Mouse (Mus musculus) C2C12 (cell line): Measurements from ENCODE around the gene Prcd. TPM values are rescaled to one million over a fixed set of nuclear protein-coding genes. Genes with fewer than 3 reads are reported as not detected.

Experiments used
- H3K27me3 ChIP-seq: one replicate; pipeline ENCODE4 v1.6.1; 2011; ENCODE audit not compliant: control insufficient read depth, insufficient read depth, insufficient read length
- H3K36me3 ChIP-seq: one replicate; pipeline ENCODE4 v1.6.1; 2011; ENCODE audit not compliant: control insufficient read depth, insufficient read depth
- H3K4me3 ChIP-seq: one replicate; pipeline ENCODE4 v1.5.1; 2011; ENCODE audit warnings: mild to moderate bottlenecking, control low read depth; ENCODE audit not compliant: poor library complexity, insufficient read depth, severe bottlenecking
- H3K79me2 ChIP-seq: one replicate; pipeline ENCODE4 v1.6.1; 2011; ENCODE audit not compliant: control insufficient read depth, insufficient read depth
- H3K79me3 ChIP-seq: one replicate; pipeline ENCODE4 v1.6.1; 2011; ENCODE audit warnings: low read depth, control low read depth
- H3ac ChIP-seq: one replicate; pipeline ENCODE3; 2011; ENCODE audit warnings: low read depth; ENCODE audit not compliant: control insufficient read depth, insufficient read length
- CEBPB ChIP-seq: IDR thresholded peaks from one replicate; pipeline ENCODE4 v1.6.1; 2011; ENCODE audit warnings: low read depth, mild to moderate bottlenecking, control low read depth, moderate library complexity
- CTCF ChIP-seq: IDR thresholded peaks from one replicate; pipeline ENCODE4 v1.5.1; 2011; ENCODE audit not compliant: control insufficient read depth, insufficient read depth, insufficient read length
- FOSL1 ChIP-seq: IDR thresholded peaks from one replicate; pipeline ENCODE4 v1.8.0; 2011; ENCODE audit warnings: mild to moderate bottlenecking, low read length; ENCODE audit not compliant: poor library complexity, insufficient read depth, severe bottlenecking
- MAX ChIP-seq: IDR thresholded peaks from one replicate; pipeline ENCODE4 v1.6.1; 2011; ENCODE audit warnings: mild to moderate bottlenecking, control low read depth
- MYOD1 ChIP-seq: IDR thresholded peaks from one replicate; pipeline ENCODE4 v1.6.1; 2011; ENCODE audit warnings: low read depth; ENCODE audit not compliant: control insufficient read depth, insufficient read length
- MYOG ChIP-seq: IDR thresholded peaks from one replicate; pipeline ENCODE4 v1.6.1; 2011; ENCODE audit not compliant: control insufficient read depth, insufficient read length; ENCODE audit errors: extremely low read depth
- USF1 ChIP-seq: IDR thresholded peaks from one replicate; pipeline ENCODE4 v1.6.1; 2011; ENCODE audit warnings: low read depth, mild to moderate bottlenecking, control low read depth, moderate library complexity
- polyA plus RNA-seq: library from polyadenylated mRNA; unstranded; fragments of >200 nt; fragmentation: generic; extraction: Trizol; gene quantifications from one replicate; pipeline ENCODE4 v1.2.1, GENCODE M21; 2012; ENCODE audit warnings: missing spikeins

Gene Prcd
- polyA plus RNA-seq, 1 experiment = 1.2 TPM

DNA sequence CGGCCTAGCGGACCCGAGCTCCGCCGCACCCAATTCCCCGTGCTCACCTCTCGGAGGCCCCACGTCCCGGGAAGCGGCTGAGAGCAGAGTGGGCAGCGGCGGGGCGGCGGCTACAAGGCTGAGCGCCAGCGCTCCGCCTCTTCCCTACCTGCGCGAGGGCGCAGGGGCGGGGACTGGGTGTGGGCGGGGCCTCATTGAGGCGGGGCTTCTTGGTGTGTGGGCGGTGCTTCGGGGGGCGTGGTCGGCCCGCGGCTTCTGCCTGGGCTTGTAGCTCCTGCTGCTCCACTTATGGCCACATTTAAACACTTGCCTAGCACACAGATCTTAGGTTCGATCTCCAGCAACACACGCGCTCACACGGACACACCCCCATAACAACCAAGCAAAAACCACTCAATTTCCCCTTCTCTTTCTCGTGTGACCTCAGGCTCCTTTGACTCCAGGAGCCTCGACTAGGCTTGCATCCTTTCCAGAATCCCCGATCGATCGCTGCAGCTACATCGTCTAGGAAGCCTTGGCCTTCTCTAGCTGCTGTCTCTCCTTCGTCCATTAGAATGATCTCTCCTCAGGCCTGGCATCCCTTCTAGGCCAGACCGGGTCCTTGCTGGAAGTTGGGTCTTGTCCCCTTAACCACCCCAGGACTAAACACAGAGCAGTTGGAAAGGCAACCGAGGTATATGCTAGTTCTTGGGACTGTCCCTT lies 29.1 kb upstream of the Prcd start:
- peak overlapping the region; percentile 46 for H3K4me3 ChIP-seq
- H3K79me3 ChIP-seq = peaks cover 5% of the 10 kb centered on the region
- TF ChIP-seq CEBPB (no peak), MAX (peak; percentile 36)
- peaks cover 37% of the 10 kb centered on the region for H3K79me2 ChIP-seq
- H3ac ChIP-seq = peak overlapping the region; percentile 68
- no peaks in the 10 kb centered on the region for H3K27me3 ChIP-seq
- H3K36me3 ChIP-seq = no peaks in the 10 kb centered on the region

DNA sequence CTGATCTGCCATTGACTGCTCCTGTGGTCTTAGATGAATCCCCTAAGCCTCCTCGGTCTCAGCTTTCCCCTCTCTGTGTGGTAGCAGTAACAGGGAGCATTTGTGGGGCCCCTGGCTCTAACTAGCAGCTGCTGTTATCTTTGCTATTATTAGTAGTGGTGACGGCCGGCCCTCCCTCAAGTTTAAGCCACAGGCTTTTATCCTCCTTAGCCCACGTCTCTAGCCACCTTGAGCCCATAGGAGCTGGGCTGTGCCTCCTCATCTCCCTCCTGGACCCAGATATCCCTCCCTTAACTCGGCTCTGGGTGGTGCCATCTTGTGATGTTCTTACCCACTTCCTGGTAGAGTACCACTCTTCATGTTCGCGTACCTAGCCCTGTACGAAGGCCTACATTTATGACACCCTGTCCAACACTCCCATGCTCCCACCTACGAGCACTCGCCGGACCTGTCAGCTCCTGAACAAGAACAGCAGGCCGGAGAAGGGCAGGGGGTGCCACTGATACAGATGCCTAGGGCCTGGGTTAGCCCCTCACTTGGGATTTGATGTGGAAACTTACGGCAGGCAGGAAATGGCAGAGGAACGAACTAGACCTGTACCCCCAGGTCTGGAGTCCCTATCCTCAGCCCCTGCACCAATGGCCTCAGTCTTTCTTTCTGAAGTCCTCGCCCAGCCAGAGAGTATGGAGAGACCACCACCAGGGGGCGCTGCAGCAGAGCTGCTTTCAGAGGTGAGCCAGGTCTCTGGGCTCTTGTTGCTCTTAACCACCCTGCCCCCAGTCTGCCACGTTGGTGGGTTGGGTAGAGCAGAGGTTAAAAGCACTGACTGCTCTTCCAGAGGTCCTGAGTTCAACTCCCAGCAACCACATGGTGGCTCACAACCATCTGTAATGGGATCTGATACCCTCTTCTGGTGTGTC lies 28.0 kb upstream of the Prcd start:
- Histone ChIP-seq H3K27me3 (no peaks in the 10 kb centered on the region), H3K79me2 (peaks cover 27% of the 10 kb centered on the region), H3ac (no peak overlapping the region), H3K4me3 (no peak overlapping the region), H3K36me3 (no peaks in the 10 kb centered on the region), H3K79me3 (peaks cover 2% of the 10 kb centered on the region)
- no peak for TF ChIP-seq CEBPB
- peak; percentile 53 for TF ChIP-seq CTCF

DNA sequence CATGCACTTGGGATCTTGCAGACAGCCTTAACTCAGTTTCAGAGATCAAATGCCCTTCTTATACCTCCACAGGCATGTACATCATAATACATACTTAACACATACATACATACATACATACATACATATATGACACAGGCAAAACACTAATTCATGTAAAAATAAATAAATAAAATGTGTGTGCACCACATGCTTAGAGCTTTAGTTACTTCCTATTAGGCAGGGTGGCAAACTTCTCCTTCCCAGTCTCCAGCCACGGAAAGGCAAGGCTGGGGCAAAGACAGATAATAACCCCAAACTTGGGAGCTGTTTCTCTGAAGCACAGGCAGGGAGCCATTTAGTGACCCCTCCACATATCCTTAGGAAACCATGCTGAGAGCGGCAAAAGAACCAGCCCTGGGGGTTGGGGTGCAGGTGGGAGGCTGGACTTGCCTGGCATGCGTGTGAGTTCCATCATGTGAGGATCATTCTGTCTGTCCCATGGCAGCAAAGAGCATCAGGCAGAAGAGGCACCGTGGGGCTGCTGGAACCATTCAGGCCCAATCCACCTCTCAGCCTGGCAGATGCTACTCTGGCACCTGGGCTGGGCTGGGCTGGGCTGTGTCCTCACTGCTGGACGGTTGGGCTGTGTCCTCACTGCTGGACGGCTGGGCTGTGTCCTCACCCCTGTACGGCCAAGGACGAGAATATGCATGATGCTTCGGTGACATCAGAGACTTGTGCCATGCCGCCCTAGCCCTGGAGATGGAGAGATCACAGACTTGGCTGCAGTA lies 26.8 kb upstream of the Prcd start, which contains the start of gene Rhbdf2:
TSS of gene Rhbdf2 (minus strand) at position 721 of the 773 bp plus-strand sequence.
- peaks cover 2% of the 10 kb centered on the region for H3K79me3 ChIP-seq
- no peak within 1 kb of the TSS for H3ac ChIP-seq
- TF ChIP-seq CTCF (no peak), MAX (no peak), FOSL1 (no peak), CEBPB (no peak), MYOD1 (no peak), MYOG (no peak), USF1 (no peak)
- H3K79me2 ChIP-seq = peaks cover 22% of the 10 kb centered on the region
- no peaks in the 10 kb centered on the region for H3K27me3 ChIP-seq
- H3K4me3 ChIP-seq = no peak within 1 kb of the TSS
- H3K36me3 ChIP-seq = no peaks in the 10 kb centered on the region

DNA sequence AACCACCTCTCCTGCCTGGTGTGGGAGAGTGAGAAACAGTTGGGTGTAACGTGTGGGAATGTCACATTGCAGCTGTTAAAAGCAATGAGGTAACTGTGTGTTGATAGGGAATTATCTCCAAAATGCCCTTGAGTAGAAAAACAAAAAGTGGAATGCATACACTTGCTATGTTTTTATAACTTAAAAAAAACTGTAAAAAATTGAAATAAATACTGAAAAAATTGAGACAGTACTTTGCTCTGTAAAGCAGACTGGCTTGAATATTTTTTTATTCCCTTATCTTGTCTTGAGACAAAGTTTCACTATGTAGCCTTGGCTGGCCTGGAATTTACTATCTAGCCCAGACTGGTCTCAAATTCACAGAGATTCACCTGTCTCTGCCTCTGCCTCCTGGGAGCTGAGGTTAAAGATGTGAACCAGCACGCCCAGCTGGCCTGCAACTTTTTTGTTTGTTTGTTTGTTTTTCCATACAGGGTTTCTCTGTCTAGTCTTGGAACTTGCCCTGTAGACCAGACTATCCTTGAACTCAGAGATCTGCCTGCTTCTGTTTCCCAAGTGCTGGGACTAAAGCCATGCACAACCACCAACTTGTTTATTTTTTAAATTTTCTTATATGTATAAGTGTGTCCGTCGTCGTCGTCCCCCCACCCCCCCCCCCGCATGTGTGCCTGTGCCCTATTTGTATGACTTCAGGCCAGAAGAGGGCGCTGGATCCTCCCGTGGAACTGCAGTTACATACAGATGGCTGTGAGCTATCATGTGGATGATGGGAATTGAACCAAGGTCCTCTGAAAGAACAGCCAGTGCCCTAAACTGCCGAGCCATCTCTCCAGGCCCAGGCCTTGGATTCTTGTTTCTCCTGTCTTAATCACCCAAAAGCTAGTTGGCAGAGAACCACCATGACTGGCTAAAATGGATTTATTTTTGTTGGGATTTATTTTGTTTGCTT lies 26.0 kb upstream of the Prcd start:
- peaks cover 17% of the 10 kb centered on the region for H3K79me2 ChIP-seq
- peaks cover 2% of the 10 kb centered on the region for H3K79me3 ChIP-seq
- TF ChIP-seq CEBPB (no peak), CTCF (peak; percentile 49)
- no peaks in the 10 kb centered on the region for H3K27me3 ChIP-seq
- no peak overlapping the region for H3ac ChIP-seq
- no peaks in the 10 kb centered on the region for H3K36me3 ChIP-seq
- no peak overlapping the region for H3K4me3 ChIP-seq

DNA sequence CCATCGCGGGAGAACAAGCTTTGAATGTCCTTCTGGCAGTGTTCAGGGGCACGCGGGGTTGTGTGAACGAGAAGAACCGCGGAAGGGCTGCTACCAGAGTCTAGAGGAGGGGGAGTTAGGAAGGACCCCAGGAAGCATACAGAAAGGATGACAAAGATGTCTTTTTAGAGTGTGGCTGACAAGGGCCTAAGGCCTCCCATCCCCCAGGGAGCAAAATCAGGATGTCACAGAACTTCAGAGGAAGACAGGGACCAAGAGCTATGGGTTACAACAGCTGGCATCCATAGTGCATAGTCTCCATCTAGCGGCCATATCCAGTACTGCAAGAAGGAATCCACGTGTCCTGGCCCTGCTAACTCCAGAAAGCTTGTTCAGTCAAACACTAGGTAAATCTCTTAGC lies 24.6 kb upstream of the Prcd start:
- H3K4me3 ChIP-seq = no peak overlapping the region
- H3K79me3 ChIP-seq = peaks cover under 1% of the 10 kb centered on the region
- no peak overlapping the region for H3ac ChIP-seq
- TF ChIP-seq MAX = peak; percentile 96
- no peak for TF ChIP-seq CEBPB
- TF ChIP-seq MYOD1 = no peak
- peak; percentile 74 for TF ChIP-seq CTCF
- TF ChIP-seq USF1 = peak; percentile 18
- no peaks in the 10 kb centered on the region for H3K36me3 ChIP-seq
- H3K79me2 ChIP-seq = peaks cover 4% of the 10 kb centered on the region
- H3K27me3 ChIP-seq = no peaks in the 10 kb centered on the region

DNA sequence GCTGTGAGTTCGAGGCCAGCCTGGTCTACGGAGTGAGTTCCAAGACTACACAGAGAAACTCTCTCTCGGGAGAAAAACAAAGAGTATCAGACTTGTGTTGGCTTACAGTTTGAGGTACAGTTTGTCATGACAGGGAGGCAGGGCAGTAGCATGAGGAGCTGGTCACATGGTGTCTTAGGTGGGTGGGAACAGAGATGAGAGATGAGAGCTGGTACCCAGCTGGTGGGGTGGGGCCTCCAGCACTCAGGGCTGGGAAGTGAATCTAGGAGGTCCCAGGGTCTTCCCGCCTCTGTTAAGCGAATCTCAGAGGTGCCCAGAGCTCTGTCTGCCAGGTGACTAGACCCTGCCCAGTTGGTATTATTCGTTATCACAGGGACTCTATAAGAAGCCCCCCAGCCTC lies 23.9 kb upstream of the Prcd start:
- no peaks in the 10 kb centered on the region for H3K27me3 ChIP-seq
- no peaks in the 10 kb centered on the region for H3K36me3 ChIP-seq
- no peaks in the 10 kb centered on the region for H3K79me3 ChIP-seq
- H3K79me2 ChIP-seq = no peaks in the 10 kb centered on the region
- TF ChIP-seq MAX = no peak
- TF ChIP-seq FOSL1 = no peak
- TF ChIP-seq USF1 = peak; percentile 14
- TF ChIP-seq CTCF = no peak
- no peak for TF ChIP-seq MYOD1
- TF ChIP-seq MYOG = no peak
- TF ChIP-seq CEBPB = no peak
- H3K4me3 ChIP-seq = no peak overlapping the region
- no peak overlapping the region for H3ac ChIP-seq
